Mouse (Mus musculus): ENCODE data around the gene Lca5. TPM values are rescaled to one million over a fixed set of nuclear protein-coding genes. Genes with fewer than 3 reads are reported as not detected.
A peak's percentile ranks its signal among the peaks of the same experiment; 100 is the strongest.

Gene Lca5
- polyA plus RNA-seq, 1 experiment from 2014 or later, result 10.9 TPM

DNA sequence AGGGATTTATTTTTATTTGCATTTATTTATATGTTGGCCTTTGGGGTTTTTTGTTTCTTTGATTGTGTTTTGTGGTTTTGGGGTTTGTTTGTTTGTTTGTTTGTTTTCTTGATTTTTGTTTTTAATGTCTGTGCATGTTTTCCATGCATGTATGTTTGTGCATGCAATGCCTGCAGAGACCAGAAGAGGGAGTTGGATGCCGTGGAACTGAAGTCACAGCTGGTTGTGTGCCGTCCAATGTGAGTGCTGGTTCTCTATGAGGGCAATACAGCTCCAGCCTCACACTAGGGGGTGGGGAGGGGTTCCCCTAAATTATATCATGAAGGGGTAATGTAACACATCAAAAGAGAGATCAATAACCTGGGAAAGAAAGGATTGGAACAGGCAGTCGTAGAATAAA lies 58.2 kb downstream of the Lca5 start:
- Histone ChIP-seq H3K36me3 (ENCODE audit: insufficient read depth, low read length) (no peaks in the 10 kb centered on the region), H3K4me2 (ENCODE audit: low read length) (no peak overlapping the region), H3K4me3 (replicated peaks; ENCODE audit: low read depth, low read length) (no peak overlapping the region), H3K9me3 (replicated peaks; ENCODE audit: low read length) (no peaks in the 10 kb centered on the region), H3K27me3 (ENCODE audit: insufficient read depth, low read length) (no peaks in the 10 kb centered on the region), H3K27ac (no peak overlapping the region), H3K9ac (ENCODE audit: low read depth, low read length) (no peak overlapping the region), H3K4me1 (replicated peaks; ENCODE audit: insufficient read depth, low read length) (no peaks in the 10 kb centered on the region)
- TF ChIP-seq CTCF (IDR thresholded peaks at IDR 0.05; ENCODE audit: low read depth), result peak; percentile 62
- ATAC-seq (replicated peaks; ENCODE audit: low FRiP score, low read depth) (no peak), DNase-seq (ENCODE audit: low spot score) (peak; percentile 8)
- 55% methylated on average over 3 of the region's 3 CpGs for WGBS

DNA sequence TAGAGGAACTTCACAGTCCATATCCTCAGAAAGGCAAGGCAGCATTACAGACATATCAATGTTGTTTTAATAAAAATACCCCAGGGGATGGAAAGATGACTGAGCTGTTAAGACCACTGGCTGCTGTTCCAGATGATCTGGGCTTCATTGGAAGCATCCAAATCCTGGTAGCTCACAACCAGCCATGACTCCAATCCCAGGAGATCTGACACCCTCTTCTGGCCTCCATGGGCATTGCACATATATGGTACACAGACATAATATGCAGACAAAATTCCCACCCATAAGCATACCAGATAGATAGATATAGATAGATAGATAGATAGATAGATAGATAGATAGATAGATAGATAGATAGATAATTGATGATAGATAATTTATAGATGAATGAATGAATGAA lies 59.6 kb downstream of the Lca5 start:
- H3K4me1 ChIP-seq (replicated peaks; ENCODE audit: insufficient read depth, low read length), result no peaks in the 10 kb centered on the region
- H3K36me3 ChIP-seq (ENCODE audit: insufficient read depth, low read length), result no peaks in the 10 kb centered on the region
- H3K4me2 ChIP-seq (ENCODE audit: low read length), result no peak overlapping the region
- H3K27ac ChIP-seq, result no peak overlapping the region
- H3K4me3 ChIP-seq (replicated peaks; ENCODE audit: low read depth, low read length), result no peak overlapping the region
- DNase-seq (ENCODE audit: low spot score), result peak; percentile 34
- TF ChIP-seq CTCF (IDR thresholded peaks at IDR 0.05; ENCODE audit: low read depth), result peak; percentile 61
- H3K9me3 ChIP-seq (replicated peaks; ENCODE audit: low read length), result no peaks in the 10 kb centered on the region
- no peak overlapping the region for H3K9ac ChIP-seq (ENCODE audit: low read depth, low read length)
- no peak for ATAC-seq (replicated peaks; ENCODE audit: low FRiP score, low read depth)
- no peaks in the 10 kb centered on the region for H3K27me3 ChIP-seq (ENCODE audit: insufficient read depth, low read length)

DNA sequence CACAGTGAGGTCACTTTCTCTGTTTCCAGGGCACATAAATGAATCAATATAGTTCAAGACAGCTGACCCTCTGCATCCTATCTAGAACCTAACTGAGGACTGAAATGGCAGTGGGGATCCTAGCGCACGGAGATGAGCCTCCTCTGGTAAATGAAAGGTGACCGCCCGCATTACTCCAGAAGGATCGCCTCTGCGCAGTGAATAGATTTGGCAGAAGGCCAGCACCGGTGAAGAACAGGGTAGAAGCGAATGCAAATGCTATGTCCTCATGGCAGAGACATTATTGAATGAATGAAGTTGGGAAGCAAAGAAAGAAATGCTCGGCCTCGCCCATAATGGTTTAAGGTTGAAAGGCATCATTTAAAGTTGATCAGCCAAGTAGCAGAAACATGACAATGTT lies 61.3 kb downstream of the Lca5 start:
- Histone ChIP-seq H3K9ac (ENCODE audit: low read depth, low read length) (no peak overlapping the region), H3K4me2 (ENCODE audit: low read length) (no peak overlapping the region), H3K9me3 (replicated peaks; ENCODE audit: low read length) (no peaks in the 10 kb centered on the region), H3K4me1 (replicated peaks; ENCODE audit: insufficient read depth, low read length) (no peaks in the 10 kb centered on the region), H3K27me3 (ENCODE audit: insufficient read depth, low read length) (no peaks in the 10 kb centered on the region), H3K4me3 (replicated peaks; ENCODE audit: low read depth, low read length) (no peak overlapping the region), H3K36me3 (ENCODE audit: insufficient read depth, low read length) (no peaks in the 10 kb centered on the region), H3K27ac (no peak overlapping the region)
- ATAC-seq (replicated peaks; ENCODE audit: low FRiP score, low read depth), result no peak
- 88% methylated on average over 10 of the region's 10 CpGs for WGBS
- no peak for DNase-seq (ENCODE audit: low spot score)
- no peak for TF ChIP-seq CTCF (IDR thresholded peaks at IDR 0.05; ENCODE audit: low read depth)

DNA sequence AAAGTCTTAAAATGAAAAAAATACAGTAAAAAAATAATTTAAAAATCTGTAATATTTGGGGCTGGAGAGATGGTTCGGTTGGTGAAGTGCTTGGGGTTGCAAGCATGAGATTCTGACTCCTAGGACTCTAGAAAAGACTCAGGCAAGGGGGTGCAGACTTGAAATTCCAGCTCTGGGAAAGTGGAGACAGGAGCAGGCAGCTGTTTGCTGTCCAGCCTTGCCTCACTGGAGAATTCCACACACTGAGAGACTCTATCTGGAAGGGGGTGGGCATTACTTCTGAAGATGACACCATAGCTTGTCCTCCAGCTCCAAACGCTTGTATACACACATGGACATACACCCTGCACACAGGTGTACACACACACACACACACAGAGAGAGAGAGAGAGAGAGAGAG lies 63.8 kb downstream of the Lca5 start:
- Histone ChIP-seq H3K36me3 (ENCODE audit: insufficient read depth, low read length) (no peaks in the 10 kb centered on the region), H3K27me3 (ENCODE audit: insufficient read depth, low read length) (no peaks in the 10 kb centered on the region), H3K4me1 (replicated peaks; ENCODE audit: insufficient read depth, low read length) (no peaks in the 10 kb centered on the region), H3K4me3 (replicated peaks; ENCODE audit: low read depth, low read length) (no peak overlapping the region), H3K4me2 (ENCODE audit: low read length) (no peak overlapping the region), H3K9me3 (replicated peaks; ENCODE audit: low read length) (no peaks in the 10 kb centered on the region), H3K27ac (no peak overlapping the region), H3K9ac (ENCODE audit: low read depth, low read length) (no peak overlapping the region)
- DNase-seq (ENCODE audit: low spot score), result peak; percentile 11
- no peak for TF ChIP-seq CTCF (IDR thresholded peaks at IDR 0.05; ENCODE audit: low read depth)
- no peak for ATAC-seq (replicated peaks; ENCODE audit: low FRiP score, low read depth)
- WGBS, result 69% methylated on average over 2 of the region's 2 CpGs

DNA sequence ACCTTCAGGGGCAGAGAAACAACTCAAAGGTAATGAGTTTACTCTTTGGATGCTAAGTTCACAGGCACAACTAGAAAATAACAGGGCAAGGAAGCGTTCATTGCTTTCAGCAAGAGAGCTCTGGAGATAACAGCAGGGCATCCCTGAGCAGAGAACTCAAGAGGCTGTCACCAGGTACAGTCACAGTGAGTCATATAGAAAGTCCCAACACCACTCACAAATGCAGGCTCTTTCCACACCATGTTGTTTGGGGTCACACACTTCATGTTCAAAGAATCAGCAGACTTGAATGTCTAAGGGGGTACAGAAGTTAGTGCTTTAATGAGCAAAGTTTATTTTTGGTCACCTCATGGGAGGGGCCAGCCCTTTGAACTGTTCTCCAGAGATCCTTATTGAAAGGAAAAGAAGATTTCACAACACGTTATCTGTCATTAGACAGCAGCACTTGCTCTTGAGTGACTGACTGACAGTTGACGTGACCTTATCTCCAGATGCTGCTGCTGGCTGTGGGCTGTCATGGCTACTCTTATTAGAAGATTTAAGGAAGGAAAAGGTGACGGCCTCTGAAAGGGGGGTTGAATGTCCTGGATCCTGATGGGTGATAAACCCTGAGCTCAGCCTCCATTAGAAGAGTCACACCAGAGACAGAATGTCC lies 65.3 kb downstream of the Lca5 start:
- WGBS, result 71% methylated on average over 4 of the region's 4 CpGs
- no peak for TF ChIP-seq CTCF (IDR thresholded peaks at IDR 0.05; ENCODE audit: low read depth)
- Histone ChIP-seq H3K9ac (ENCODE audit: low read depth, low read length) (no peak overlapping the region), H3K27me3 (ENCODE audit: insufficient read depth, low read length) (no peaks in the 10 kb centered on the region), H3K36me3 (ENCODE audit: insufficient read depth, low read length) (no peaks in the 10 kb centered on the region), H3K27ac (no peak overlapping the region), H3K4me2 (ENCODE audit: low read length) (no peak overlapping the region), H3K4me1 (replicated peaks; ENCODE audit: insufficient read depth, low read length) (no peaks in the 10 kb centered on the region), H3K4me3 (replicated peaks; ENCODE audit: low read depth, low read length) (no peak overlapping the region), H3K9me3 (replicated peaks; ENCODE audit: low read length) (no peaks in the 10 kb centered on the region)
- no peak for DNase-seq (ENCODE audit: low spot score)
- ATAC-seq (replicated peaks; ENCODE audit: low FRiP score, low read depth), result no peak

DNA sequence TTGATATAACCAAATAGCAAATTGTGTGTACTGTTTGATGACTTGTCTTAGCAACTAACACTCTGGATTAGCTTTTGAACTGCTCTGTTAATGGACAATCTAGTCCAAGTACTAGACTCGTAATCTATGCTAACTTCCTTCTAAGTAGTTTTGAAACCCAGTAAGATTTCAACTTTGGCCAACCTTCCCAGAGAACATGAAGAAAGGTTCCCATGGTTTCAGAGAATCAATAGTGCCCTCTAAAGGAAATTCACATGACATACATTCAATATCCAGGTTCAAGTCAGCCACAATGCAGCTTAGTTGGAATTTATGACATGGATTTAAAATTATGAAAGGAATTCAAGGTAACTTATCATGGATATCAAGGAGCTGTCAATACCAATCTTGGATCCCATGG lies 70.0 kb downstream of the Lca5 start:
- WGBS, result 17% methylated on average over 1 of the region's 1 CpGs
- TF ChIP-seq CTCF (IDR thresholded peaks at IDR 0.05; ENCODE audit: low read depth), result peak; percentile 73

DNA sequence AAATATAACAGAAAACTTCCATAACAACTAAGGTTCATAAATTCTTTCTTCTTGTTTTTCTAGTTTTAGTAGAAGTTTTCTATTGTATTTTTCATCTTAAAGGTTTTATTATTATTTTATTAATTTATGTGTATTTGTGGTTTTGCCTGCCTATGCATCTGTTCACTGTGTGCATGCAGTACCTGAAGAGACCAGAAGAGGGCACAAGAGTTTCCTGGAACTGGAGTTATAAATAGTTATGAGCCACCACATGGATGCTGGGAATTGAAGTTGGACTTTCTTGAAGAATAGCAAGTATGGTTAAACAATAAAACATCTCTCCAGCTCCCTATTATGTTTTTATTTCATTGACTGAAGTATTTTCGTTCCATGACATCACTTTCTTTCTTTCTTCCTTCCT lies 72.7 kb downstream of the Lca5 start:
- ATAC-seq (replicated peaks; ENCODE audit: low FRiP score, low read depth) (no peak), DNase-seq (ENCODE audit: low spot score) (peak; percentile 47)
- Histone ChIP-seq H3K4me3 (replicated peaks; ENCODE audit: low read depth, low read length) (no peak overlapping the region), H3K27ac (no peak overlapping the region), H3K27me3 (ENCODE audit: insufficient read depth, low read length) (no peaks in the 10 kb centered on the region), H3K4me2 (ENCODE audit: low read length) (no peak overlapping the region), H3K4me1 (replicated peaks; ENCODE audit: insufficient read depth, low read length) (no peaks in the 10 kb centered on the region), H3K36me3 (ENCODE audit: insufficient read depth, low read length) (no peaks in the 10 kb centered on the region), H3K9ac (ENCODE audit: low read depth, low read length) (no peak overlapping the region), H3K9me3 (replicated peaks; ENCODE audit: low read length) (no peaks in the 10 kb centered on the region)
- TF ChIP-seq CTCF (IDR thresholded peaks at IDR 0.05; ENCODE audit: low read depth), result peak; percentile 69
- 85% methylated on average over 1 of the region's 1 CpGs for WGBS

More for the DNA sequence above, 70.0 kb downstream of the Lca5 start:
- no peak overlapping the region for H3K9ac ChIP-seq (ENCODE audit: low read depth, low read length)
- no peaks in the 10 kb centered on the region for H3K4me1 ChIP-seq (replicated peaks; ENCODE audit: insufficient read depth, low read length)
- no peak overlapping the region for H3K27ac ChIP-seq
- DNase-seq (ENCODE audit: low spot score), result peak; percentile 76
- H3K4me2 ChIP-seq (ENCODE audit: low read length), result no peak overlapping the region
- no peaks in the 10 kb centered on the region for H3K27me3 ChIP-seq (ENCODE audit: insufficient read depth, low read length)
- H3K36me3 ChIP-seq (ENCODE audit: insufficient read depth, low read length), result no peaks in the 10 kb centered on the region
- no peak for ATAC-seq (replicated peaks; ENCODE audit: low FRiP score, low read depth)
- H3K9me3 ChIP-seq (replicated peaks; ENCODE audit: low read length), result no peaks in the 10 kb centered on the region
- H3K4me3 ChIP-seq (replicated peaks; ENCODE audit: low read depth, low read length), result no peak overlapping the region
